Mouse (Mus musculus): ENCODE results near the gene Gjd2. TPM values are rescaled to one million over a fixed set of nuclear protein-coding genes. Genes with fewer than 3 reads are reported as not detected.

The Gjd2 gene
- total RNA-seq, 2 experiments from 2014 or later, result 25.0 to 25.2 TPM

- no peak for DNase-seq (ENCODE audit: extremely low spot score in 1 of 2, low spot score in 2 of 2)
- intact Hi-C loops (cut with DNase I), result no loop called here
Observed at GRCm38 (mm10) chr2:114019474-114020209, 6.2 kb upstream of the Gjd2 start.

DNA sequence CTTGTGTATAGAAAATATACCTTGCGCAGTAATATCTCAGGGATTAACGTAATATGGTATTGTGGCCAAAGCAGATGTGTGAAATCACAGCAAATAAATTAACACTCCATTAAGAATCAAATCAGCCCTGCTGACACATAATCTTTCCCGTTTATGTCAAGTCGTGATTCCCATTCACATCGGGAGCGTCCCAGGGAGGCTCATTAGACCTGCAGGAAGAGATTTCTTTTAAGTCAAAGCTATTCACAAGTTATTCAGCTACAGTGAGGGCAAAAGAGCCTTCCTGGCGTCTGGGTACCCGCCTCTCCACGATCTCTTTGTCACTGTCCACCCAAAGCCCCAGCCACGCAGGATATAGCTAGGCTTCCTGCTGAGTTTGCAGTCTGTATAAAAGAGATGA lies 4.7 kb upstream of the Gjd2 start:
- DNase-seq (ENCODE audit: extremely low spot score in 1 of 2, low spot score in 2 of 2), result no peak
- intact Hi-C loops (cut with DNase I), result no loop called here

GRCm38 (mm10) chr2:114014839-114015238 lies 1.4 kb upstream of the Gjd2 start:
- peak in 1 of 2 experiments; percentile 11 for DNase-seq (ENCODE audit: extremely low spot score in 1 of 2, low spot score in 2 of 2)
- intact Hi-C loops (cut with DNase I), result loop anchor here (5.0 kb wide), 1 partner anchor 77 kb away; no protein-coding TSS in a partner anchor

- DNase-seq (ENCODE audit: extremely low spot score in 1 of 2, low spot score in 2 of 2), result no peak
- intact Hi-C loops (cut with DNase I), result loop anchor here (5.0 kb wide), 1 partner anchor 78 kb away; no protein-coding TSS in a partner anchor
Observed at GRCm38 (mm10) chr2:114013846-114014245, 427 bp upstream of the Gjd2 start.

DNA sequence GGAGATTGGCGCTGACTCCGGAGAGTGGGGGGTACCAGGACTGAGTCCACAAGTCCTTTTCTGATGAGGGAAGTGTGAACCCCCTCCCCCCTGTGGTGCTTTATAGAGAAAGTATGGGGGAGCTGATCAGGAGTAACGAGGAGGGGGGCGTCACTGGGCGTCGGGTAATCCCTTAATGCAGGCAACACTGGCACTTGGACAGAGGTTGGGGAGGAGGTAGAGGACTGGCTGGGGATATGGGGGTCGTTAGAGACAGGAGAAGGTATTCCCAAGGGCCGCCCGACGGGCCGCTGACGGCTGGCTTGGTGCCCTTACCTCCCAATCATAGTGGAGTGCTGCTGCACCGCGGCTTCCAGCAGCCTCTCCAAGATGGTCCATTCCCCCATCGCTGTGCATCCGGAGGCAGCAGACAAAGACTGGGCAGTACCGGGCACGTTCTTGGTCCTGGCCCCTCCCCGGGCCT lies 639 bp downstream of the Gjd2 start:
- intact Hi-C loops (cut with DNase I), result loop anchor here (5.0 kb wide), 1 partner anchor 80 kb away; no protein-coding TSS in a partner anchor
- DNase-seq (ENCODE audit: extremely low spot score in 1 of 2, low spot score in 2 of 2), result peak; percentile 10 to 42

DNA sequence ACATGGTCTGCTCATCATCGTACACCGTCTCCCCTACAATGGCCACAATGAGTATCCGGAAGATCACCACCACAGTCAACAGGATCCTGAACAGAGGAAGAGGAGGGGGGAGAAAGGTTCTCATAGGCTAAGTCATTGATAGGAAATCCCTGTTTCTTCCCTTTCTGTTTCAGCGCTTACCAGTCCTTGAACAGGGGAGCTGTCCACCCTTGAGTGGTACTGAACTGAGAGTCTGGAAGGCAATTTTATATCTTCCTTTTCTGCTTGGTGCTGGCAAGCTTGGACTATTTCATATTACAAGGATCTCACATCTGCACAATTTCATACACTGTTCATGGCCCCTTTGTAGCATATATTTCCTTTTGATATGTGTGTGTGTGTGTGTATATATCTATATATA lies 1.6 kb downstream of the Gjd2 start:
- no peak for DNase-seq (ENCODE audit: extremely low spot score in 1 of 2, low spot score in 2 of 2)
- intact Hi-C loops (cut with DNase I), result loop anchor here (5.0 kb wide), 1 partner anchor 80 kb away; no protein-coding TSS in a partner anchor

DNA sequence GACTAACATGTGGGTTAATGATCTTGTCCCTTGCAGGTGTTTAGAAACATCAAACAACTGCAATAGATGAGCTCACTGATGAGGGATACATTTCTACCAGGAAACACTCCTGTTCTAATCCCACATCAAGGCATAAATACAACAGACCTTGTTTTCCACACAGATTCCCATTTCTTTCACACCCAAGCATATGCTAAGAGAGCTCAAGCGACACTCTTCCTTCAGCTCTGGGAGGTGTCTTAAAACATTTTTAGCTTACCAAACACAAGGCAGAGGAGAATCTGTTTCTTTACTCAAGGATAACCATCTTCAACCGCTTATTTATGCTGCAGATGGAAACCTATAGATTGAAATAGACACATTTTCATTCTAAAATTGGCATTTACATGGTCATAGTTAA lies 5.1 kb downstream of the Gjd2 start:
- intact Hi-C loops (cut with DNase I), result no loop called here
- DNase-seq (ENCODE audit: extremely low spot score in 1 of 2, low spot score in 2 of 2), result no peak

DNA sequence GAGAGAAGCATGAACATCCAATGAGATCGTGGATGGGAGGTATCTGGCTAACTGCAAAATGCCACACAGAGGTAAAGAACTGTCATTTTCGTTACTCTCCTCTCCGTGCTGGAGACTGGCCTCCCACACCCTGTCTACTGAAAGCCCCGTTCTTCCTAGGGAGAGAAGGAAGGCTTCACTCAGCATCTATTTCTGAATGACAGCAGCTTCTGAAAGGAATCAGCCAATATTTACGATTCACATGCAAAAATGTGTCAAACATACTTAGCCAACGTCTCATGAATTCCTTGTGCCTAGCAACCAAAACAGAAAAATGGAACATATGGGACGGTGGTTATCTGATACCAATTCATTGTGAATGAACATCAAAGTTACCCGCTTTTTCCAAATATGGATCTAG lies 15.9 kb downstream of the Gjd2 start:
- no peak for DNase-seq (ENCODE audit: extremely low spot score in 1 of 2, low spot score in 2 of 2)
- intact Hi-C loops (cut with DNase I), result no loop called here

DNA sequence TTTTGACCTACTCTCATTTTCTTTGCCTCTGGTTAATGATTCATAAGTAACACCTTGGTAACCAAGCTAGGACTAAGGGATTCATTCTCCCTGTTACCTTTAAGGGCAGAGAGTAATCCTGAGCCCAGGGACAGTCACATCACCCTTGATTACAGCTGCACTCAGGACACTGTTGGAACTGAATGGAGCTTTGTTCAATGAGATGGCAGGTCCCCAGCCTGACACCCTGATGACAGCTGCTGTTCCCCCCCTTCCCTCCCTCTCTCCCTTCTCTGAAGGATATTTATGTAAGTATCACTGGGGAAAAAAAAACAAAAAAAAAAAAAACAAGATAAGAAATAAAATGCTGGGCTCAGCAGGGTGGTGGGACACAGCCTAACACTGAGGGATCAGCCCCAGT lies 16.5 kb downstream of the Gjd2 start:
- intact Hi-C loops (cut with DNase I), result no loop called here
- no peak for DNase-seq (ENCODE audit: extremely low spot score in 1 of 2, low spot score in 2 of 2)

DNA sequence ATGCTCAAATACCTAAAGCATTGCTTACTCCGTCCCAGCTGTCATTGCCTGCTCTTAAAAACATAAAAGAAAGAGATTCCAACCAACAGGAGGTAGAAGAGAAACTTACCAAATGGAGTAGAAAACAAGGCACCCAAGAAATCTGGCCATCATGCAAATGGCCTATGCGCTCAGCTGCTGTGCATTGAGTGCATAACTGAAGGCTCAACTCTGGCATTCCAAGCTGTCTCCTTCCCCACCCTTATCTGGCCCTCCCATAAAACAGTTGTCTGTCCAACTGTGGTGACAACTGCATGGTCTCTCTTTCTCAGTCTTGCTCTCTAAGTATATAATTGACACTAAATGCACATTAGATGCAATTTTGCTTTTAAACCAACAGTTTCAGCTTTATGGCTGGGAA lies 28.5 kb downstream of the Gjd2 start:
- intact Hi-C loops (cut with DNase I), result no loop called here
- DNase-seq (ENCODE audit: extremely low spot score in 1 of 2, low spot score in 2 of 2), result no peak

DNA sequence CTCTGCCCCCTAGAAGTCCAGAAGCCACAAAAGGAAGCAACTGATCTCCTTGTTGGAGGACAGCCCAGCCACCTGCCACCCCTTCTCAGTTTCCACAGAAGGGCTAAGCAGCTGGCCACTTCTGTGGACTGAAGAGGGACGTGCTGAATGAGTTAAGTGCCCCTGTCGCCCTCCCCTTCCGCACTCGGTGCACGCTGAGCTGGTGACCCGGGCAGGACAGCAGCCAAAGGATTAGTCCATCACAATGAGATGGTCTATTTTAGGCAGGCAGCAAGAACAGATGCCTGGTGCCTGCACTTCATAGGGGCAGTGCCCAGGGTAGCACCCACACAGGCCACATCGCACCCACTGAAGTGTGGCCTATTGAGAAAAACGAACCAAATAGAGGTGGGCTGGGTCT lies 32.8 kb downstream of the Gjd2 start:
- DNase-seq (ENCODE audit: extremely low spot score in 1 of 2, low spot score in 2 of 2), result peak in 1 of 2 experiments; percentile 26
- intact Hi-C loops (cut with DNase I), result no loop called here

DNA sequence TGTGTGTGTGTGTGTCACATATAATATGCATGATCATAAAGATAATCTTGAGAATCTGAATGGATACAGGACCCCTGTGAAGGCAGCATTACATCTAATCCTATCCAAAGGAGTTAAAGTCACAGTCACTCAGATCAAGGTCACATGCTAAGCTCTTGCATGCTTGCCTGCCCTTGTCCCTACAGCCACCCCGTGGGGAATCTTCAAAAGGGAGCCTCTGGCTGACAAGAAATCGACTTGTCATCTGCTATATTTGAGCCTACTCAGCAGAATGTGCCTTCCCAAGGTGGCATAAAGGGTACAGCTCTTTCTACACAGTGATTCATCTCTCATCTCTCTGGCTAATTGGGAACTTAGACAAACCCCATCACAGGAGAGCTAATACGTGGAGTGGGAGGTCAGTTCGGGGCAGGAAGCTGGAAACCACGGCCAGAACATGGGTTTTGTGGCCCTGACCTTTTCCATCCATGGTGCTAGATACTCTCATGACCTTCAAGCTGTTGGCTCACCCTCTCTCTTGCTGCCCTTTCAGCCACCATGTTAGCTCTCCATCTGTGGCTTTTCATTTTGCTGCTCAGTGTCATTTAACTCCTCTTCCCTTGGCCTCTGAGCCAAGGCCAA lies 35.2 kb downstream of the Gjd2 start:
- no peak for DNase-seq (ENCODE audit: extremely low spot score in 1 of 2, low spot score in 2 of 2)
- intact Hi-C loops (cut with DNase I), result no loop called here

- no peak for DNase-seq (ENCODE audit: extremely low spot score in 1 of 2, low spot score in 2 of 2)
- intact Hi-C loops (cut with DNase I), result no loop called here
Observed at GRCm38 (mm10) chr2:113973950-113974349, 39.5 kb downstream of the Gjd2 start.

DNA sequence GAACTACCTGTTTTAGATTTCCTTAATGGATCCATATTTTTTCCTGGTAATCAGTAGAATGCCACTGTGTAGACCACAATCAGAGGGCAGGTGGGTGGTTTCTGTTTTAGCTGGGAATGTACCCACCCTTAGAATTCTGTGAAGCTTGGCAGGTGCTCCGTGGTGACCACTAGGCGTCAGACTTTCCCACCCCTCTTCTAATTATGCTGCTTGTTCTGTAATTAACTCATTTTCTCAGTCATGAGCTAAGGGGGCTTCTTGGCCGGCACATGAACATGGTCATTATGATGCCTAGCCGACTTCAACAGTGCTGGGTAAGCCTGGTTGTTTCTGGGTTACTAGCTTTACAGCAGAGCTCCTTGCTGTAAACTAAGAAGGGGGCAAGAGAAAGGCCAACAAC lies 47.0 kb downstream of the Gjd2 start:
- DNase-seq (ENCODE audit: extremely low spot score in 1 of 2, low spot score in 2 of 2), result no peak
- intact Hi-C loops (cut with DNase I), result no loop called here

Other genes starting within 250 kb of the Gjd2 start
- gene Scg5, start 184.5 kb downstream of the Gjd2 start, total RNA-seq (2021), result 100 to 1,000 TPM; 372 to 397 TPM
- 1 to 10 TPM; 4.7 to 4.8 TPM for gene Arhgap11a, start 165.0 kb downstream of the Gjd2 start, total RNA-seq (2021)
- gene Actc1, start 39.9 kb upstream of the Gjd2 start, total RNA-seq (2021), result not detected
- 10 to 100 TPM; 24.8 to 27.7 TPM for gene Aqr, start 173.4 kb upstream of the Gjd2 start, total RNA-seq (2021)
- 10 to 100 TPM; 29.3 to 30.8 TPM for gene Zfp770, start 187.8 kb upstream of the Gjd2 start, total RNA-seq (2021)